Mouse (Mus musculus): ENCODE data around the gene Cul3.

Gene Cul3

DNA sequence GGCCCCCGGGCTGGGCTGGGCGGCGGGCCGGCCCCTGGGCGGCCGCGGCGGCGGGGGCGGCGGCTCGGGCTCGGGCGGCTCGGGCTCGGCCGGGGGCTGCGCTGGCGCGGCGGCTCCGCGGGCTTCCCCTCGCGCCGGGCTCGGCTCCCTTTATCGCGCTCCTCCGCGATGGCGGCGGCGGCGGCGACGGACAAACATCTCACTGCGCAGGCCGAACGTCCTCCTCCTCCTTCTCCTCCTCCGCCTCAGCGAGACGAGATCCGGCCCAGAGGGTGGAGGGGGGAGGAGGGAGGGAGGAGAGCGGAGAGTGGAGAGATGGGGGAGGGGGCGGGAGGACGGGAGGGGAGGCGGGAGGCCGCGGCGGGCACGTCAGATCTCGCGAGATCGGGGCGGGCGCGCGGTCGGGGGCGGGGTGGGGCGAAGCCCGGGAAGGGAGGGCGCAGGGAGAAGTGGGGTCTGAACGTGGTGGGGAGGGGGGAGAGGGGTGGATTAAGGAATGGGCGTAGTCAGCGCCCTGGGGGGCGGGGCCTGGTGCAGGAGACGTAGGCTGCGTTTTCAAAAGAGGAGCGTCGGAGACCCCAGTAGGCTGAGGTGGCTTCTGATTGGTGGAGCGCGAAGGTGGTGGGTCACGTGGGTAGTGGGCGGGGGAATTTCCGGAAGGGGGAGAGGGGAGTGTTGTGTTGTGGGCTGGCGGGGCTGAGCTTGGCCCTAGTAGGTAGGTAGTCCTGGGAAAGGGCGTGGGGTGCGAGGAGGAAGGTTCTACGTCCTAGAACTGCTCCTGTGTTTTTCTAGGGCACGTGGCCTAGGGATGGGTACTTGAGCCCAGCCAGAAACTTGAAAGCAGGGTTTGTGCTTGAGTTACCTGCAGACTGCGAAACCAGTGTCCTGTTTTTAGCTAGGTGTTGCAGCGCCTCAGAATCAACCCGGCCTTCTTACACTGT lies at the start of gene Cul3:
Gene Cul3, minus strand, starts transcription at position 45 of the 941 bp plus-strand sequence.
- DNase-seq (ENCODE audit: low spot score) = peak; percentile 96

DNA sequence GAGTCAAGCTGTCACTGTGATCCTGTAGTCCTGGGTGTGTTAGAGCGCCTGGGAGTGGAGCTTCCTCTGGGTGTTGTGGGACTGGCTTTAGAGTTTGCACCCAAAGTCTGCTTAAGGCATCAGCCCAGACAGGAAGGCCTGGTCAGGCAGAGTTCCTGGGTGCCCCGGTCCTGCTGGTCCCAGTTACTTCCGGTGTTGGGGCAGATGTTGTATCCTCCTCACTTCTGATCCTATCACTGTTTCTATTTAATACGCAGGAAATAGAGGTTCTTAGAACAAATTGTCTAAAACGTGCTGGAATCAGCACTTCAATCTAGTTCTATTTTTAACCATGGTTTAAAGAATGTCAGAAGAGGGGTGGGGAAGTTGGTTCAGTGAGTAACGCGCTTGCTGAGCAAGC lies 49.2 kb upstream of the Cul3 start:
- peak; percentile 42 for DNase-seq (ENCODE audit: low spot score)

DNA sequence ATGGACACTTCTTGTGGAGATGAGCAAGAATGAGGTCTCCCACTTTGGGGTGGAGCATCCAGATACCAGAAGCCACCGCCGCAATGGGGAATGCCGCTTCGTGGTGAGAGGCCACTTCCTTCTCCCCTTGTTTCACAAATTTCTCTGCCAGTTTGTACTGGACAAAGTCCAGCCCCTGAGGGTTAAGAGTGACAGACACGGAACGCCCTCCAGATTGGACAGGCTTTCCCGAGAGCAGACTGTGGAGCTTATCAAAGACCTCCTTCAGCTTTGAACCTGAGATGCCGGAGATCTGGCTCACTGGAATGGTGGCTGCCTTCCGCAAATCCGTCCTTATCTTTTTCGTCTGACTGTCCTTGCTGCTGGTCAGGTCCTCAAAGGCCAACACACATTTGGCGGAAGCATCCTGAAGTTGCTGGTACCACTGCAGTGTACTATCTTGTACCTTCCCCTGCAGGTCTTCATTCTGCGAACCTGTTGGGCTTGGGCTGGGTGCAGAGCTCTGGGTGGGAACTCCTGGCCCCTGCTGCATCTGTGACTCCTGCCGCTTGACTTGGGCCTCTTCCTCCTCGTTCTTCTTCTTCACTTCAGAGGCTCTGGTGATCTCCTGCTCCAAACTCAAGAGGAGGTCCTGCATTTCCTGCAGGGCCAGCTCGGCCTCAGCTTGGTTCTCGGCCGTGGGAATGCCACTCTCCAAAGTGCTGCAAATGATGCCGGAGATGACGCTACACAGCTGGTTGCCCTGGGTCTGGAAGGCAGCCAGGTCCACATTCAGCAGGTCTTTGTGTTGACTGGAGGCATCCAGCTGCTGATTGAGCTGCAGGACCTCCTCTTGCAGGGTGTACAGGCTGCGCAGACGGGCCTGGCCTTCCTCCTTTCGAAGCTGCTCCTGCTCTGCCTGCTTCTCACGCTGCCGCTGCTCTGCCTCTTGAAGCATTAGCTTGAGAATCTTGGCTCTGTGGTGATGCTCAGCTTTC lies 43.6 kb upstream of the Cul3 start:
- no peak for DNase-seq (ENCODE audit: low spot score)

DNA sequence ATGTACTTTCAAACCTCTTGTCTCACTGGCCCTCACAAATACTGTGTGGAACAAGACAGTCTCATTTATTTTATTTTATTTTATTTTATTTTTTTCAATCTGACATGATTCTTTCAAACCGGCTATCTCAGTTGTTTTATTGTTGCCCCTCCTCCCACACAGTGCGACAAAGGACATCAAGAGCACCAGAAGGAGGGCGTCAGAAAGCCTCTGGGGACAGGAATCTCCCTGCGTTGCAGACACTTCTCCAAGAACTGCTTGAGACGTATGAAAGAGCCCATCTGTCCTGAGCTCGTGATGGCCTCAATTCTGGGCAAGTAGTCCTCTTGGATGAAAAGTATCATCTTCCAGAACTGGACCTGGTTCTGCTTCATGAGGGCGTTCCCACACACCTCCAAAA lies 42.6 kb upstream of the Cul3 start:
- no peak for DNase-seq (ENCODE audit: low spot score)

DNA sequence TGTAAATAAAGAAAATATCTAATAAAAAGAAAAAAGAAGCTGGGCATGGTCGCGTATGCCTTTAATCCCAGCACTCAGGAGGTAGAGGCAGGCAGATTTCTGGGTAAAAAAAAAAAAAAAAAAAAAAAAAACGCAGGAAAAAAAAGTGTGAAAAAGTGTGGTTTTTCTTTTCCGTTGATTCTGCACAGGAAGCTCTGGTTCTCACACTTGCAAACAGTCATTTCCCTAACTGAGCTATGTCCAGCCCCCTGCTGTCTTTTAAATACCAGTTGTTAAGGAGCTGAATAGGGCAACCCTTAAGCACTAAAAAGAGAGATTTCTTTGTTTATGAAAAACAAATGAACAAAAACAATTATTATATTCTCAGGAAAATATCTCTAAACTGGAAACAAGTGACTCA lies 41.0 kb upstream of the Cul3 start:
- peak; percentile 8 for DNase-seq (ENCODE audit: low spot score)

DNA sequence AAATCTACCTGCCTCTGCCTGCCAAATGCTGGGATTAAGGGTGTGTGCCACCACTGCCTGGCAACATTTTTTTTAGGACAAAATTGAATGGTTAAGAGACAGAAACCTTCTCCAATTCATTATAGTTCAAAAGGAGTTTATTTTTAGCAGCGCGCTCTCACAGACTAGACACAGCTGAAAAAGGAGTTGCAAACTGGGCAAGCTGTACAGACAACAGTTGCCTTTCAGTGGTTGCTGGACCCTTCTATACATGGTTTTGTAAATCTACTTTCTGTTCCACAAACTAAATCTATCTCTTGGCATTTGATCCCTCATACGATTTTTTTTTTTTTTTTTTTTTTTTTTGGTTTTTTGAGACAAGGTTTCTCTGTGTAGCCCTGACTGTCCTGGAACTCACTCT lies 31.7 kb upstream of the Cul3 start:
- no peak for DNase-seq (ENCODE audit: low spot score)

DNA sequence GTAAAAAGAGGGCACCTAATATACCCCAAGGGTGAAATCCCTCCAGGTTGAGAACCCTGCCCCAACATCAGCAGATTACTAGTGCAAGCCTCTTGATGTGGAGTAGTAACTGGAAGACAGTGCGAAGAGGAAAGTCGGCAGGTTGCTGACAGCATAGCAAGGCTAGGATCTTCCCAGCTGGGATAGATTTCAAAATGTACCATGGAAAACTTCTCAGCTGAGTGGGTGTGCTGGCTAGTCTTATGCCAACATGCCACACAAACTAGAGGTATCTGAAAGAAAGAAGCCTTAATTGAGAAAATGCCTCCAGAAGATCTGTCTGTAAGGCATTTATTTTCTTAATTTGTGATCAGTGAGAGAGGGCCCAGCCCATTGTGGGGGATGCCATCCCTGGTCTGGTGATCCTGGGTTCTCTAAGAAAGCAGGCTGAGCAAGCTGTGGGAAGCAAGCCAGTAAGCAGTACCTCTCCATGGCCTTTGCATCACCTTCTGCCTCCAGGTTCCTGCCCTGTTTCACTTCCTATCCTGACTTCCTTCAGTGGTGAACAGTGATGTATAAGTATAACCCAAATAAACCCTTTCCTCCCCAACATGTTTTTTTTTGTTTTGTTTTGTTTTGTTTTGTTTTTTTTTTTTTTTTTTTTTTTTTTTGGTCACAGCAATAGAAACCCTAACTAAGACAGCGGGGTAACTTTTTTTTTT lies 31.1 kb upstream of the Cul3 start:
- no peak for DNase-seq (ENCODE audit: low spot score)

DNA sequence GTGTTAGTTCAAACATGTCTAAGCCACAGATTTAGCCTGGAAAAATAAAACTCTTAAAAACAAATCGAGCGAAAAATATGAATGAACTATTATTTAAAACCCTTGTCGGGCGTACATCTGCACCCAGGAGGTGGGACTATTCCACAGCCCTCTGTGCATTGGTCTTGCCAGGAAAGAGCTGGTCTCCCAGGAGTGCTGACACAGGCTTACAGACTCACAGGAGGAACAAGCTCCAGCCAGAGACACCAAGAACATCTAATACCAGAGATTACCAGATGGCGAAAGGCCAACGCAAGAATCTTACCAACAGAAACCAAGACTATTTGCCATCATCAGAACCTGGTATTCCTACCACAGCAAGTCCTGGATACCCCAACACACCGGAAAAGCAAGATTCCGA lies 23.2 kb upstream of the Cul3 start:
- no peak for DNase-seq (ENCODE audit: low spot score)

DNA sequence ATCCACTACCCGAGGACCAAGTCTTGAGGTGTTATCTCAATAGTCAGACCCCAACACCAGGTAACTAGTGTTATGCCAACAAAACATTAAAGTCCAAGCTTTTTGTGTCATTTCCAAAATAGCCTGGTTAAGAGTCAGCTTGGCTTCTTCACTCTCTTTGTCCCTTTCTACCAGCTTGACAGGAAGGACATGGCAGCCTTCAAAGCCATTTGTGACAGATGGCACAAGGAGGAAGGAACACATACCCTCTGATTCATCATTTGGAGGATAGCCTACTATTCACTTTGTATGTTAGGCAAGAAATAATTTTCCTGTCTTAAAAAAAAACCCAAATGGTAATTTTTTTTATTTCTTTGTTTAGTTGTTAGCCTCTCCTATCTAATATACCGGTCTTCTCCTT lies 22.7 kb upstream of the Cul3 start:
- DNase-seq (ENCODE audit: low spot score) = no peak

DNA sequence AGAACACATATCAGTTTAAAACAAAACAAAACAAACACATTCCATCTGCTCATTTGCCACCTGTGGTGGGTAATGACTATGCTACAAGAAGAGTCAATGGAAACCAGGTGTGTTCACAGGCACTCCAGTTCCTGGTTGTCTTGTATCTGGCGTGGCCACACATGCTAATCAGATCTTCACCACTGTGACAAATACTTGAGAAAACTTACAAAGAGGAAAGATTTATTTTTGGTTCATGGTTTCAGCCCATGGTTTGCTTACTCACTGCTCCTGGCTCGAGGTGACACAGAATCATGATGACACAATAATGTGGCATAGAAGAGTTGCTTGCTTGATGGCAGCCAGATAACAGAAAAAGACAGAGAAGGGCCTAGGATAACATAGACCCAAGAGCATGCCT lies 22.1 kb upstream of the Cul3 start:
- no peak for DNase-seq (ENCODE audit: low spot score)

DNA sequence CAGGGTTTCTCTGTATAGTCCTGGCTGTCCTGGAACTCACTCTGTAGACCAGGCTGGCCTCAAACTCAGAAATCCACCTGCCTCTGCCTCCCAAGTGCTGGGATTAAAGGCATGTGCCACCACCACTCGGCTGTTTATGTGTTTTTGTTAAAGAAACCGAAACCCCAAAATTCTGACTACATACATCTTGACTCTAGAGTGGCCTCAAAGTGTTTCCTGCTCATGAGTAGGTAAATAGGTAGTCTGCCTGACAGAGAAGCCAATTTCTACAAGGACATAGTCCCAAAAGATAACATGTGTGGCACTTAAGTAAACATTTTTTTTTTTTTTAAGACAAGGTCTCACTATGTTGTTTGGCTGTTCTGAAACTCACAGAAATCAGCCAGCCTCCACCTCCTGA lies 21.5 kb upstream of the Cul3 start:
- peak; percentile 6 for DNase-seq (ENCODE audit: low spot score)

DNA sequence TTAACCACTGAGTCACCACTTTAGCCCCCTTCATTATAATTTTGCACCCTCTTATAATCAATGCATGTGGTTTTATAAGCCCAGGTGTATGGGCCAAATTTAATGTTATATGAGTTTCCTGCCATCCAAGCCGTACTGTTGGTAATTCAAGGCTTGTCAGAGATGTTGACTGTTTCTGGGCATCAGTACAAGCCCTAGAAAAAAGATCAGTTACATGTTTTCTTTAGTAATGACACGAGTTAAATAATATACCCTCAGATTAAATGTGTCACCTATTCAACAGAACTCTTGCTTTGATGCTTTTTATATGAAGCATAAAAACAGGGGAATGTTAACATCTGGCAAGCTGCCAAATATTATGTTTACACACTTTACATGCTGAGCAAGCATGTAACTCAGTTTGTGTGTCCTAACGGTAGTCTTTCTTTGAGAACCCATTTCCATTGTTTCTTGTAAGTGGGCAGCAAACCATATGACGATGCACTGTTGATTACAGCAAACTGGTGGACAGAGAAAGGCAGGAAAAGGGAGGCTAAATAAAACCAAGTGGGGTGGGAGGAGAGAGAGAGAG lies 19.8 kb upstream of the Cul3 start:
- DNase-seq (ENCODE audit: low spot score) = no peak

DNA sequence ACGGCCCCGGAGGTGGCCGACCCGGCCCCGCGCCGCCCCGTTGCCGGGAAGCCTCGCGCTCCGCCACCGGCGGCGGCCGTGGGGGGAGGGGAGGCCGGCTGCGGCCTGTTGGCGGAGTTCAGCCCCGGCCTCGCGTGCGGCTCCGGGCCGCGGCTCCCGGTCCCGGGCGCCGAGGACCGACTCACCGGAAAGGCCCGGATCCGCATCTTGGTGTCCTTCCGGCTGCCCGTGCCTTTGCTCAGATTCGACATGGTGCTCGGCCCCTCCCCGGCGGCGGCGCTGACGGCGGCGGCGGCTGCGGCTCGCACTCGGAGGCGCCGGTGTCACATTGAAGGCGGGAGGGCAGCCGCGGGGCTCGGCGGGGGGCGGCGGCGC lies 232 bp downstream of the Cul3 start:
- DNase-seq (ENCODE audit: low spot score) = peak; percentile 73

DNA sequence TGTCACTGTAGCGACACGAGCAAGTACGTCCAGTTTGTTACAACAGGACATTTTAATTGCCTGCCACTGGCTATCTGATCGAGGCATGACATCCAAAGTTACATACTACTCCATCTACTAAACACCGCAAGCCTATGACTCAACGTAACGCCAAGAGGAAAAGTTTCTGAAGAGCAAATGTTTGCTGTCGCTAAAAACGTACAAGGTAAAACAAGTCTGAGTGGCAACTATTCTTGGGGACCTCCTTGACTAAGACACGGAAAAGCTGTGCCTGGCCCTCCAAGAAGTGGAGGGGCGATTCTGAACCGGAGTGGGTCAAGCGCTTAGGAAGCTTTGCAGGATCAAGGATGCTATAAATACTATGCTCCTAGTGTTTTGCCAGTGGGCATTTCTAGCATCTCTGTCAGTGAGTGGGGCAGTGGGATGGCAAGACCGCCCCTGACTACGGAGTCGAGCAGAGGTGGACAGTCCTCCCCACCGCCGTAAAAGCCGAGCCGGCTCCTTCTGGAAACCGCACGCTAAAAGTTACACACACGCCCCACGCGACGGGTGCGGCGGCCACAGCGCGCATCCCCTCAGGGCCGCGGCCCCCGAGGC lies 757 bp downstream of the Cul3 start:
- no peak for DNase-seq (ENCODE audit: low spot score)

DNA sequence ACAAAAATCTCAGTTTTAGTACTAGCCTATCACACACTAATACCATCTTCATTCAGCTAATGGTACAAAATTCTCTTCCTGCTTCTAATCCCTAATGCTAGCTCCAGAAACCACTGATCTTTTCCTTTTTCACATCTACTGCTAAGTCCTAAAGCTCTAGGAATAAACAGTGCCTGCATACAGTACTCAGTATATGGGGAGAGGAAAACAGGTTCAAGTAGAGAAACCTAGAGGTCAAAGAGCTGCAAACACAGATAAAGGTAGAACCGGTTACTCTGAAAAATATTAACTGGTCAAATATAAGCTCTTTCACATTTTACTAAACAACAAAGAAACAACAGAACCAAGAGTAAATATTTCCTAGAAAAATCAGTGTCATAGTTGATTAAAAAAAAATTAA lies 1.9 kb downstream of the Cul3 start:
- DNase-seq (ENCODE audit: low spot score) = no peak

DNA sequence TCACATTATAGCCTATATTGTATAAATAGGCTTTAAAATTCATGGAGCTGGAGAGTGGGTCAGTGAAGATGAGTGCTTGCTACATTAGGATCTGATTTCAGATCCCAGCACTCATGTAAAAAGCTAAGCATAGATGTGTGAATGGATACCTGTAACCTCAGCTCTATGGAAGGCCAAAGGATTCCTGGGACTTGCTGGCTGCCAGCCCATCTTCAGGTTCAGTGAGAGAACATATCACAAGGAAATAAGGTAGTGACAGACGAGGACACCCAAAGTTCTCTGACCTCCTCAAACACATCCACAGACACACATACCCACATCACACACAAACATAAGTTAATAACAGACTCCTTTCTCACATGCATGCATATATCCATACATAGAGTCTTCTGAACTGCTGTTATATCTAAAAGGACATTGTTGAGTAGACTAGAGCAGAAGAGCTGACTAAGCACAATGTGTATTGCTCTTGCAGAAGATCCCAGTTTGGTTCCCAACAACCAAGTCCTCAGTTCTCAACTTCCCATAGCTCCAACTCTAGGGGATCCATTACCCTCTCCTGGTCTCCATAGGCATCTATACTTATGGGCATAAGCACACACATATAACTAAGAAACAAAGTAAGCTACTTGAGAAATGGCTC lies 4.4 kb downstream of the Cul3 start:
- DNase-seq (ENCODE audit: low spot score) = no peak

DNA sequence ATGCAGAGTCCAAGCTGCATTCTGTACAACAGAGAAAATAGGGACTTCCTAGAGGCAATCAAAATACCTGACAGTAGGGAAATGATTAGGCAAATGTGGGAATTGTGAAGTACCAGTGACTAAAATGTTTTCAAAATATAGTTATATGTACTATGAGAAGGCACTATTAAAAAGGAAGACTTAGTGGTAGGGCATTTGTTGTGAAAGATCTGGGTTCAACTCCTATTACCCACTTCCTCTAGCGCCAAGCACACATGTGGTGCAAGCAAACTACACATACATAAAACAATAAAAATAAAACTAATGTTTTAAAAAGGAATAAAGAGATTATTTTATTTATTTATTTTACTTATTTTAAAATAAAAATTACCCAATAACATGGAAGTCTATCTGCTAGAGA lies 5.2 kb downstream of the Cul3 start:
- no peak for DNase-seq (ENCODE audit: low spot score)

DNA sequence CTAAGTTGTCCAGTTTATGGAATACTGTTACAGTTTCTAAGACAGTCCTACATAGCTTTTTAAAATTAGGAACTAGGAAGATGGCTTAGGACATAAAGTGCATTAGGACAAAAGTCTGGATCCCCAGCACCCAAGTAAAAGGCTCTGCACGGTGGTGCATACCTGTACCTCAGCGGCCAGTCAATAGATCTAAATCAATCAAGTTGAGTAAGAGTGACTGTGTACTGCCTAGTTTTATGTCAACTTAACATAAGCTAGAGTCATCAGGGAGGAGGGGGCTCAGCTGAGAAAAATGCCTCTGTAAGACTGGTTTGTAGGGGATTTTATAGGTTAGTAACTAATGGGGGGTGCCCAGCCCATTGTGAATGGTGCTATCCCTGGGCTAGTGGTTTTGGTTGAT lies 9.3 kb downstream of the Cul3 start:
- no peak for DNase-seq (ENCODE audit: low spot score)

DNA sequence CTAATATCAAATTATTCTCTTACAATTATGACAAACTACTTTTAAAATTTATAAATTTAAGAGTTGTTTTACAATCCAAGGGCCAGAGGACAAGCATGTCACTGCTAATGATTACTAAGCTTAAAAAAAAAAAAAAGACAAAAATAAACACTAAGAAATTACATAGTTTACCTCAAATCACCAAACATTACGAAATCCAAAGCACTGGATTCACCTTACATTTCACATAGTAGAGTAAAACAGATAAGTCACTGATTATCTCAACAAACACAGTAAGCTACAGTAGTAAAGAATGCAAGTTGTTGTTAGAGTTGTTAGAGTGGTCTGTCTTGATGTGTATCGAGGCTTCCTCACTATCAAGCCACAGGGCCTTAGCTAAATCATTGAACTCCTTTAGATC lies 14.5 kb downstream of the Cul3 start:
- no peak for DNase-seq (ENCODE audit: low spot score)

DNA sequence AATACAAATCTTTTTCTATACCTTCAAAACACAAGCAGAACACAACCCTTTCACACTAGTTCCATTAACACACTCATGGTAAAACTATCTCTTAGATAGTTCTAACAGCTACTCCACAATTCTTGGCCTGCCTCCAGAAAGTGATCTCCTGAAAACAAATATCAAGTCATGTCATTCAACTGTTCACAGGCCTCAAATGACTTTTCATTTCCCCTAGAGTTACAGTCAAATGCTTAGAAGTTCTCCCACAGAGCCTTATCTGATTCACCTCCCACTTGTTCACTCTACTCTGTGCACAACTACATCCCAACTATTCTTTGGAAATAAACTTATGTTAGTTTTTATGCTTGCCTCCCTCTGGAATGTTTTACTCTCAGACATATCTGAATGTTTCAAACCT lies 15.9 kb downstream of the Cul3 start:
- DNase-seq (ENCODE audit: low spot score) = no peak

DNA sequence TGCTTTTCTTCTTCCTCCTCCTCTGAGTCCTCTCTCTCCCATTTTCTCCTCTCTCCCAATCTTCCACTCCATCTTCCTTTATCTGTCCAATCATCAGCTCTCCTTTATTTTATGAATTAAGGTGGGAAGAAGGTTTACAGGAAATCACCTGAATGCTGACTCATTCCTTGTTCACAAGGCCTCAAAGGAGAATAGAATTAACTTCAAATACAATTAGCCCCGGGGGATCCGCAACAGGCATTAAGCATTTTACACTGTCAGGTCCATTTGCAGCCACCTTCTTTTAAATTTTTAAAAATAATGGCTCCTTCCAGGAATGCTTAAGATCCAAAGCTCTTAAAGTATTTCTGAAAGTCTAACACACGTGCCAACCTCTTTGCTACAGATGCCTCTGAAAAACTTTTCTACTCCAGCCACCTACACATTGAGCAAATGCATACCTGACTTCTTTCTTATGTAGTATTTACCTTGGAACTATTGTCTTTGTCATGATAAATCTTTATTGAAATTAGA lies 24.7 kb downstream of the Cul3 start:
- DNase-seq (ENCODE audit: low spot score) = no peak

All from T-cell, adult 2 months (primary cell).